Mouse (Mus musculus): ENCODE results near the gene Adipor1.
A peak's percentile ranks its signal among the peaks of the same experiment; 100 is the strongest.
"Not testable (repeated sequence)": the region's sequence is repeated elsewhere in the genome, so short reads cannot be mapped to it uniquely, and the experiment has no call there.

Adipor1 gene

DNA sequence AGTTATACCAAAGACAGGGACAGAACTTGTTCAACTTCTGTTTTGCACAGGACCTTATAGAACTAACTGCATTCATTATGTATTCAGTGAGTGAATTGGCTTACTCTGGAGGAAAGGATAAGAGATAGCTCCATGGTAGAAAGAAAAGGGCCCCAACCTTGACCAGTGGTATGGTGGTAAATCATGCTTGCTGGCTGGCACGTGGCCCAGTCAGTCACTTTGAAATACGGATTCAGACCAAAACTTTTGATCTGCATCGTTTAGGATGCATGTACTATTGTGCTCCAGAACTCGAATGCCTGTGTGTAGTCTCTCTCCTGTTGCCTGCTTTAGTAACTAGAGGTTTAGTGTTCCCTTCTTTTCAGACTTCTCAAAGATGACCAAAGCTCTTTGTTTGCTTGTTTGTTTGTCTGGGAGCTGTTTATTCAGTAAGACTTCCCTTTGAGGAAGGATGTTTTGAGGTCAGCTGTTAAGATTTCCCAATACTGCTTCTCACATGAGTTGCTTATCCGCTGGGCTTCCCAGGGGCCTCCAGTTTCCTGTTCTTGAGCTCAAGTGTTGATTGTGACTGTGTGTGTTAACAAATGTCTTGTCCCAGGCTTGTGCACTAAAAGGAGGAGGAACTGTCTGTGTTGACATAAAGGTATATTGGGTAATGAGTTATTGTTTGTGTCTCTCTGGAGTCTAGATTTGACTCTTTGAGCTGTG is 4.7 kb downstream of the Adipor1 start:
- DNase-seq (ENCODE audit: low spot score): no peak

DNA sequence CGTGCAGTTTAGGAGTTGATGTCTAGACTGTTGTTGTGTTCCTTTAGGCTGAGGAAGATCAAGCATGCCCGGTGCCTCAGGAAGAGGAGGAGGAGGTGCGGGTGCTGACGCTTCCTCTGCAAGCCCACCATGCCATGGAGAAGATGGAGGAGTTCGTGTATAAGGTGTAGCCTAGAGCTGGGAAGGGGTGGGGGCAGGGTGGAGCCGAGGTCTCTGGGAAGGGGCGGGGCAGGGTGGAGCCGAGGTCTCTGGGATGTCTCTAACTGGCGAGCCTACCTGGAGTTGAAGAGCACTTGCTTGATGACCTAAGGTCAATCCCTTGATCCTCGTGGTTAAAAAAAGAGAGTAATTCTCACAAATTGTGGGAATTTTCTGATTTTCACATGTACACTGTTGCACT is 8.7 kb downstream of the Adipor1 start:
- DNase-seq (ENCODE audit: low spot score): no peak

DNA sequence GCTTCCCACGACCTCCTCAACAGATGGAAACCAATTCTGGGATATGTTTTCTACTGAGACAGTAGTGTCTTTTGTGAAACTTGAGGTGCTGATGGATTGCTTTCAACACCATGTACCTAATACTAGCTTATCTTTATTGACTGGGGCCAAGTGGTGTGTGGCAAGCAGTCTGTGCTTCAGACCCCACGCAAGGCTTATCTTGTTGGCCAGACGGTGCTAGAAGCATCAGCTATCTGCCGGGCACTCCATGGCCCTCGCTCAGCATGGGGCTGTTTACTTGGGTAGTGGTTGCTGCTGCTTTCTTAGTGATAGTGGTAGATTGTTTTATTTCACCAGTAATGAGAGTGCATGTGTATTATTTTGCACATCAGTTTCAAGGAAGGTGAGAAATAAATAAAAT is 11.1 kb downstream of the Adipor1 start:
- DNase-seq (ENCODE audit: low spot score): no peak

DNA sequence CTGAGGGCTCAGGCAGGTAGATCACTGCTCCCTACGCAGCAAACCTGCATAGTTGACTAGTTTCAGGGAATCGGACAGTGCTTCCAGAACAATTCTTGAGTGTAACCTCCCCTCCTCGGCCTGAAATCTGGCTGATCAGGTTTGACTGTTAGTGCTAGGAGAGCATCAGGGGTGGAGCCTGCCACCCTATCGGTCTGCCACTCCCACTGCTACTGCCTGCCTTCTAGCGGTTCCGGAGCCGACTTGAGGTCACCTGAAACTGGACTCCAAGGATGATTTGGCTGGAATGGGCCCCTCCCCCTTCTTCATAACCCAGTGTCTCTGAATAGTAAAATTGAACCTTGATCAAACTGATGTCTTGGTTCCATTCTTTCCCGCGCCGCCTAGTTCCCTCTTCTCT is 17.8 kb downstream of the Adipor1 start:
- no peak for DNase-seq (ENCODE audit: low spot score)

DNA sequence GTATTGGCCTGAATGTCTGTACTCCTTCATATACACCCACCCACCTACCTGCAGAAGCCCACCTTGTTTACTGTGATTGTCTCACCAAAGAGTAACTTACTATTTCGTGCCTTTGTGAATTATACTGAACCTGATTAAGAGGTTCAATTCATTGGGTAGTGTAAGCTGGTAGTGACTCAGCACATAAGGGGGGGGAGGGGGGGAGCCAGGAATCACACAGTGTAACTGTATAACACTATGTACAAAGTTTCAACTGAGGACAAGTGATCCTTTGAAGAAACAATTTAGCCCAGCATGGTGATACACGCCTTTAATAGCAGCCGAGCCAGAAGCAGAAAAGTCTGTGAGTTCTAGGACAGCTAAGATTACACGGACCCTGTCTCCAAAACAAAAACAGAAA is 18.3 kb downstream of the Adipor1 start:
- no peak for DNase-seq (ENCODE audit: low spot score)

DNA sequence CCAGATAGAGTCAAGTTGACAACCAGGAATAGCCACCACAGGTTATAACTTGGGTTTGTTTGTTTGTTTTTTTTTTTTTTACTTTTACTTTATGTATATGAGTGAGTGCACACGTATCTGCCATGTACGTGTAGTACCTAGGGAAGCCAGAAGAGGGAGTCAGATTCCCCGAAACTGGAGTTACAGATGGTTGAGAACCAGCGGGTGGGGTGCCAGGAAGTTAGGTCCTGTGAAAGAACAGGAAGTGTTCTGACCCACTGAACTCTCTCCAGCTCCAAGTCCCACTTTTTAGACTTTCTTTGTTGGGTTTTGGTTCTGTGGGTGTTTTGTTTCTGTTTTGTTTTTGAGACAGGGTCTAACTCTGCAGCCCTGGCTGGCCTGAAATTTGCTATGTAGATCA is 20.2 kb downstream of the Adipor1 start:
- peak; percentile 60 for DNase-seq (ENCODE audit: low spot score)

DNA sequence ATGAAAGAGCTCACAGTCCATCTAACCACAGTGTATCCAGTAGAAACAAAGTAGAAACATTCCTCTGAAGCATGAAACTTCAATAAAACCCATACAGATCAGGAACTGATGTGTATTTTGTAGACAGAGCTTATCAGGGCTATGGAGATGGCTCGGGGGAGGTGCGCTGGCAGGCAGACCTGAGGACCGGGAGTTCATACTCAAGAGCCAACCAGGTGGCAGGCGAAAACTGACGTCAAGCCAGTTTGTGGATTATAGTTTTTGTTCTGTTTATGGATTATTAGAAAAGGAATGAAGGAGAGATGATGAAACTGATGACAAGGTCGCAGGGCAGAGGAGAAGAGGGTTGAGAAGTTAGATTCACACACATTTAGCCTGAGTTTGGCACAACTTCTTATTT is 25.3 kb downstream of the Adipor1 start:
- no peak for DNase-seq (ENCODE audit: low spot score)

DNA sequence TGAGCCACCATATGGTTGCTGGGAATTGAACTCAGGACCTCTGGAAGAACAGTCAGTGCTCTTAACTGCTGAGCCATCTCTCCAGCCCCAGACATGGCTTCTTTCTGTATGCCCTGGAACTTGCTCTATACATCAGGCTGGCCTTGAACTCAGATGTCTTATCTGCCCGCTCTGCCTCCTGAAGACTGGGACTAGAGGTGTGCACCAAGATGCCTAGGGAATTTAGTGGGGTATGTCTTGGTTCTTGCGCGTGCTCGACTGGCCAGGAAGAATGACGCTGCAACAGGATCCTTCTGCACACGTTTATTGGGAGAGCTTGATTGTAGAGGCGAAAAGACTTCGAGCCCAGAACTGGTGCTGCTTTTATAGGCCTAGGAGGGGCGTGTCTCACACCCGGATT is 26.6 kb downstream of the Adipor1 start:
- not testable (repeated sequence) for DNase-seq (ENCODE audit: low spot score)

DNA sequence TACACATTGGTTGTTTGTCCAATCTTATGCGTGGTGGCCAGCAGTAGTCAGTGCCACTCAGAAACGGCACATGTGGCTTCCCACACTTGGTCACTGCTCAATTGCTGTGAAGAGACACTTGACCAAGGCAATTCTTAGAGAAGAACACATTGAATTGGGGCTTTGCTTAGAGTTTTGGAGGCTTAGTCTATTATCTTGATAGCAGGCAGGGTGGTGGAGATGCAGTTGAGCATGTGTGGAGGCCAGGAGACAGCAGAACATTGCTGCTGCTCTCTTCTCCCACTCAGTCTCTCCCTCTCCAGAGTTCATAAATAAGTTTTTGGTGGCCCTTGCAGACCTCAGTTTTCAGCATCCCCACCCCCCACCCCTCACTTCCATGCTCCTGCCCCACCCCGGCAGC is 27.2 kb downstream of the Adipor1 start:
- DNase-seq (ENCODE audit: low spot score): no peak

DNA sequence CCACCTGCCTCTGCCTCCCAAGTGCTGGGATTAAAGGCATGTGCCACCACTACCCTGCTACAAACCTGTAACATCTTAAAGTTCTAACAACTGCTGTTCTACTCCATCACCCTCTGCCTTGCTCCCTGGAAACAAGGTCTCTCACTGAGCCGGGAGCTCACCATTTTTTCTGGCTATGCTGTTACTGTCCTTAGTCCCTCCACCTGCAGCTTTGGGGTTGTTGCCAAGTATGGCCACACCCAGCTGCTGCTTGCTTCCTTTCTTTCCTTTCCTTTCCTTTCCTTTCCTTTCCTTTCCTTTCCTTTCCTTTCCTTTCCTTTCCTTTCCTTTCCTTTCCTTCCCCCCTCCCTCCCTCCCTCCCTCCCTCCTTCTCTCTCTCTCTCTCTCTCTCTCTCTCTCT is 28.1 kb downstream of the Adipor1 start:
- DNase-seq (ENCODE audit: low spot score): not testable (repeated sequence)

DNA sequence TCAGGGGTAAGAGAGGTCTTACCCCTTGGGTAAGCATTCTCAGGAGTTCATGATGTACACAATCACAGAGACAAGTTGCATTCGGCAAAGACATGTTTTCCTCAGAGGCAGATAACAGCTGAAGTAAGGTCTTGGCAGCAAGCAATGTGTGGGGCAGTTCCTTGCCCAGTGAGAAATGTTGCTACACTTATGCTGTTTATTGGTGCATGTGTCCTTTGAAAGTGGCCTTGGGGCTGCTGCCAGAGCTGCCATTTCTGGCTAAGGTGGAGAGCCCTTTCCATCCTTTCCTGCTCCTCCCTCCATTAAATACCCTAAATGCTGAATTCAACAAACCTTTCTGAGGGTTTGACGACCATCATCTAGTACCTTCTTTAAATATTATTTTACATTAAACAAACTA is 30.2 kb downstream of the Adipor1 start:
- no peak for DNase-seq (ENCODE audit: low spot score)

DNA sequence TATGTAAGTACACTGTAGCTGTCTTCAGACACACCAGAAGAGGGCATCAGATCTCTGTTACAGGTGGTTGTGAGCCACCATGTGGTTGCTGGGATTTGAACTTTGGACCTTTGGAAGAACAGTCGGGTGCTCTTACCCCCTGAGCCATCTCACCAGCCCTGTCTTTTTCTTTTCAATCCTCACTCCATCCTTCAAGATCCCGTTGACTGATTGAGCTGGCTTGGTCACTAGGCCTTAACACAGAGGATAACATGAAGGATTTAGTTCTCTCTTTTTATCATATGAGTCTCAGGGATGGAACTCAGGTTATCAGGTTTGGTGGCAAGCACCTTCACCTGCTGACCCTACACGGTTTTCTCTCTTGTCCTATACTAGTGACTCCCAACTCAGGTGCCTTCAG is 33.4 kb downstream of the Adipor1 start:
- not testable (repeated sequence) for DNase-seq (ENCODE audit: low spot score)

DNA sequence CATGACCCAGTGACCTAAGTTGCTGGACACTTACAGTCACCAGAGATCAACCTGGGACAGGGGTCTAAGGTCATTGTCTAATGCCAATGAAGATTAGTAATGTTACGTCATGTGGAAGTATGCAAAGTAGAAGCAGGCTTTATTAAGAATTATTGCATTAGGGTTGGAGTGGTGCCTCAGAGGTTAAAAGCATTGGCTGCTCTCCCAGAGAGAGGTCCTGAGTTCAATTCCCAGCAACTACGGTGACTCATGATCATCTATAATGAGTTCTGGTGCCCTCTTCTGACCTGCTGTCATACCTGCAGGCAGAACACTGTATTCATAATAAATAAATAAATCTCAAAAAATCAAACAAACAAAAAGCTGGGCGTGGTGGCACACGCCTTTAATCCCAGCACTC is 35.0 kb downstream of the Adipor1 start:
- no peak for DNase-seq (ENCODE audit: low spot score)

DNA sequence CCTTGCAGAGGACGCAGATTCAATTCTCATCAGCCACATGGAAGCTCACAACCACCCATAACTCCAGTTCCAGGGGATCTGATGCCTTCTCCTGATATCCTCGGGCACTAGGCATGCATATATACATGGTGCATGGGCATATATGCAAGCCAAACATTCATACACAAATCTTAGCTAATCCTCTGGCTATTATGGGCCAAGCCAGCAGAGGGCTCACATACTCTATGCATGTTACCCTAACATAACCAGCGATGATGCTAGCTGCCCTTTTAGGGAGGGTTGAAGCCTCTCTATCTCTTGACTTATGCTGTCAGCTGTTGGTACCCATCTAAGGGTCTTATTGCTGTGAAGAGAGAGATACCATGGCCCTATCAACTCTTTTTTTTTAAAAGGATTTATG is 35.8 kb downstream of the Adipor1 start:
- DNase-seq (ENCODE audit: low spot score): peak; percentile 60

DNA sequence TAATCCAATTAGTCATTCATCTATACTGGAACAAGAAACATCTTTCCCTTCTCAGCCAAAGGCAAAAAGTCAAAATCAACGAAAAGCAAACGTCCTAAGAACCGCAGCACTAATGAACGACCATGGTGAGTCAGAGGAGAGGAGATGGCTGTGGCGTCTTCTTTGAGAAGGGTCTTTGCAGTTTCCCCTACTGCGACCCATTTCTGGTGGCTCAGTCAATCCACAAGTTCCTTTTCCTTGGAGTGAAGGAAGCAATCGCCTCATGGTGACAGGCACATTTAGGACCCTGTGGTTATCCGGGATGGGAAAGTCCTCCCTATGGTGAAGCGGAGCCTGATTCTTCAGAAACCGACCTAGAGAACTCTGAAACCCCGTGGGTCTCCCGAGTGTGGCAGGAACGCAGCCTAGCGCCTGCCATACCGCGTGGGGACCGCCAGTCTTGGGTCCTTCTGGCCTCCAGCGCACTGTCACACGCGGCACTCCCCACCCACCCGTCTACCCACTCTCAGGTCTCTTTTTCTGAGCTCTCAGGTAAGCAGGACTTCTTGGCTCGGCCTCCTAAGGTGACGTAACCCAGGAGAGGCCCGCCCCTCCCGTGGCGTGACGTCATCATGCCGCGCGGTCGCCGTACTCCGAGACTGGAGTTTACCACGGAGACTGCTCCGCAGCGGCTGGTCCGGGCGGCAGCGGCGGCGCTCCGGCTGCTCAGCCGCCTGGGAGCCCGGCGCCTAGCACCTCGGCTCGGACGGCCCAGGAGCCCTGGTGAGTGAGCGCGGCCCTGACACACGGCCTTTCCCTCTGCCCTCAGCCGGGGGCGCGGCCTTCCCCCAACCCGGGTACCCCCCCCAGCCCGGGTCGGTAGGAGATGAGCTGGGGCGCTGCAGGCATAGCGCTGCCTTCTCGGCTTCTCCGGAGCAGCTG is 40.0 kb downstream of the Adipor1 start, which contains the start of gene Klhl12:
Gene Klhl12 (plus strand): TSS at position 628 of the 921 bp plus-strand sequence.
- DNase-seq (ENCODE audit: low spot score): peak; percentile 90

DNA sequence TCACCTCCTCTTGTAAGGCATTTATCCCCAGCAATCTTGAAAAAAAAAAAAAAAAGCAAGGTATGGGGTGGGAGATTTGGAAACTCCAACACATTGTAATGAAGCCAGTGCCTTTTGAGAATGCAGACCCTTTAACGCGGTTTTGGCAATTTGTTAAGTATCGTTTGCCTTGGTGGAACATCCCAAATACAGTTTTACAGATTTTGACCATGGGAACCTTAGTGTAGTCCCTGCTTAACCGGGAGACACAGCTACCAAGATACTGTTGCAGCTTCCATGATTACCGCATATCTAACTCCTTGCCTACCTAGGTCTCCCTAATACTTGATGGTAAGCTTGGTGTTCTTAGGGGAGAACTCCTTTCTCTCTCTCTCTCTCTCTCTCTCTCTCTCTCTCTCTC is 40.9 kb downstream of the Adipor1 start:
- peak; percentile 2 for DNase-seq (ENCODE audit: low spot score)

DNA sequence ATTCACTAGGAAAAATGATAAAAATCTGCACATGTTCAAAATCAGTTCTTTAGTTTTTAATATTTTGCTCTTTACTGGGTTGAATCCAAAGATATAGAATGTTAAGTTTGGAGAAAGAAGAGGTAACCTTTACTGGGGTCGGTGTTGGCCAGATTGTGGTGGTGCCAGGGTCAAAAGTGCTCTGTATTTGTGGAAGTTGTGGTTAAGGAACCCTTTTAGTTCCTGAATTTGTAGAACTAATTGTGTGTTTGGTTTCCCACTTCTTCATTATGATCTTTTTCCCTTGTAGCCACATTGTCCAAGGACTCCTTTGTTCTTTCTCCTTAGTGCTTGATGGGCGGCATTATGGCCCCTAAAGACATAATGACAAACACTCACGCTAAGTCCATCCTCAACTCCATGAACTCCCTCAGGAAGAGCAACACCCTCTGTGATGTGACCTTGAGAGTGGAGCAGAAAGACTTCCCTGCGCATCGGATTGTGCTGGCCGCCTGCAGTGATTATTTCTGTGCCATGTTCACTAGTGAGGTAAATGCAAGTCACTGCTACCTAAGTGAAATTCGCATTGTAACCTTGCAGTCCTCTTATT is 43.1 kb downstream of the Adipor1 start:
- no peak for DNase-seq (ENCODE audit: low spot score)

DNA sequence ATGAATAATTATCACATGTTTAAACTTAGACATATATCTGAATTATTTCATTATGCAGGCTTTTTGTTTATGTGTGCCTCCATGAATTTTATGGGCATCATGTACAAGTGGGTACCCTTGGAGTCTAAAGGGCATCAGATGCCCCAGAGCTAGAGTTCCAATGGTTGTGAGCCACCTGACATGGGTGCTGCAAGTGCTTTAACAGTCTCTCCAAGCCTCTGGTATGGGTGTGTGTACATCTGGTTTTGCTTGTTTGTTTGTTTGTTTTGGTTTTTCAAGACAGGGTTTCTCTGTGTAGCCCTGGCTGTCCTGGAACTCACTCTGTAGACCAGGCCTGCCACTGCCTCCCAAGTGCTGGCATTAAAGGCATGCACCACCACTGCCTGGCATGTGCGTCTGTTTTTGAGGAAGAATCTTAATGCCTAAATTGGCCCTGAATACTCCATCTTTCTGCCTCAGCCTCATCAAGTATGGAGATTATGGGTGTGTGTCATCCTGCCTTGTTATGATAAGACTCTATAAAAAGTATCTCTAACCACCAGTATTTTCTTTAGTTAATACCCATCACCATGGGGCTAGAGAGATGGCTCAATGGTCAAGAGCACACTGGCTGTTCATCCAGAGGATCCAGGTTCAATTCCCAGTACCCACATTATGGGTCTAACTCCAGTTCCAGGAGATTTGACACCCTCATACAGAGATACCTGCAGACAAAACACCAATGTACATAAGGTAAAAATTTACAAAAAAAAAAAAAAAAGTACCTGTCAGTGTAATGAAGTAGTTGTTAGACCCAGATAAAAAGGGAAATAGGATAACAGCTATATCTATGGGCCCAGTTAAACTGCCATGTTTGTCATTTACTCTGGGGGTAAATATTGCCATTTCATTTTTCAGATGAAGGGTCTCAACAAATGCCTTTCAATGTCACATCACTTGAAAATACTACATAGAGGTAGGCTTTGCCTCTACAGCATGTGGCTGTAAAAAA is 45.4 kb downstream of the Adipor1 start:
- no peak for DNase-seq (ENCODE audit: low spot score)
